Mouse (Mus musculus): ENCODE measurements around the gene Dctpp1. TPM values are rescaled to one million over a fixed set of nuclear protein-coding genes. Genes with fewer than 3 reads are reported as not detected.

Gene Dctpp1
- polyA plus RNA-seq, 1 experiment from 2014 or later: 266 TPM

- Histone ChIP-seq H3K4me3 (ENCODE audit: low read depth, low read length) (no peak overlapping the region), H3K27me3 (ENCODE audit: control insufficient read depth, insufficient read depth, low read length) (no peaks in the 10 kb centered on the region), H3K36me3 (replicated peaks; ENCODE audit: control insufficient read depth, insufficient read depth, low read depth, low read length) (no peaks in the 10 kb centered on the region), H3K4me1 (ENCODE audit: control insufficient read depth, insufficient read depth, low read length) (no peaks in the 10 kb centered on the region), H3K9ac (replicated peaks; ENCODE audit: low read length) (no peak overlapping the region), H3K27ac (replicated peaks; ENCODE audit: low read depth, low read length) (no peak overlapping the region), H3K4me2 (ENCODE audit: low read depth, low read length) (no peak overlapping the region), H3K9me3 (replicated peaks; ENCODE audit: control insufficient read depth, low read length) (peaks cover 3% of the 10 kb centered on the region; the same call in 1 of the 2 replicates)
- DNase-seq (ENCODE audit: low spot score) (no peak), ATAC-seq (replicated peaks; ENCODE audit: insufficient number of reproducible peaks, low FRiP score, low TSS enrichment, low read depth) (no peak)
- WGBS: 62% methylated on average over 8 of the region's 8 CpGs
Measured at GRCm38 (mm10) chr7:127290142-127290541, 29.6 kb upstream of the Dctpp1 start.

GRCm38 (mm10) chr7:127289306-127289705 lies 28.8 kb upstream of the Dctpp1 start:
- no peaks in the 10 kb centered on the region for H3K4me1 ChIP-seq (ENCODE audit: control insufficient read depth, insufficient read depth, low read length)
- no peak for ATAC-seq (replicated peaks; ENCODE audit: insufficient number of reproducible peaks, low FRiP score, low TSS enrichment, low read depth)
- H3K9me3 ChIP-seq (replicated peaks; ENCODE audit: control insufficient read depth, low read length): peaks cover 3% of the 10 kb centered on the region; the same call in 1 of the 2 replicates
- no peak overlapping the region for H3K4me2 ChIP-seq (ENCODE audit: low read depth, low read length)
- no peak for DNase-seq (ENCODE audit: low spot score)
- no peak overlapping the region for H3K27ac ChIP-seq (replicated peaks; ENCODE audit: low read depth, low read length)
- H3K36me3 ChIP-seq (replicated peaks; ENCODE audit: control insufficient read depth, insufficient read depth, low read depth, low read length): no peaks in the 10 kb centered on the region
- H3K9ac ChIP-seq (replicated peaks; ENCODE audit: low read length): no peak overlapping the region
- 77% methylated on average over 2 of the region's 2 CpGs for WGBS
- H3K27me3 ChIP-seq (ENCODE audit: control insufficient read depth, insufficient read depth, low read length): no peaks in the 10 kb centered on the region
- no peak overlapping the region for H3K4me3 ChIP-seq (ENCODE audit: low read depth, low read length)

- H3K27me3 ChIP-seq (ENCODE audit: control insufficient read depth, insufficient read depth, low read length): no peaks in the 10 kb centered on the region
- H3K4me3 ChIP-seq (ENCODE audit: low read depth, low read length): no peak overlapping the region
- no peak overlapping the region for H3K4me2 ChIP-seq (ENCODE audit: low read depth, low read length)
- no peaks in the 10 kb centered on the region for H3K4me1 ChIP-seq (ENCODE audit: control insufficient read depth, insufficient read depth, low read length)
- ATAC-seq (replicated peaks; ENCODE audit: insufficient number of reproducible peaks, low FRiP score, low TSS enrichment, low read depth): no peak
- 68% methylated on average over 1 of the region's 1 CpGs for WGBS
- no peak overlapping the region for H3K9ac ChIP-seq (replicated peaks; ENCODE audit: low read length)
- DNase-seq (ENCODE audit: low spot score): no peak
- peaks cover 3% of the 10 kb centered on the region; the same call in 1 of the 2 replicates for H3K9me3 ChIP-seq (replicated peaks; ENCODE audit: control insufficient read depth, low read length)
- H3K36me3 ChIP-seq (replicated peaks; ENCODE audit: control insufficient read depth, insufficient read depth, low read depth, low read length): no peaks in the 10 kb centered on the region
- no peak overlapping the region for H3K27ac ChIP-seq (replicated peaks; ENCODE audit: low read depth, low read length)
Measured at GRCm38 (mm10) chr7:127287940-127288339, 27.4 kb upstream of the Dctpp1 start.

- DNase-seq (ENCODE audit: low spot score) (no peak), ATAC-seq (replicated peaks; ENCODE audit: insufficient number of reproducible peaks, low FRiP score, low TSS enrichment, low read depth) (no peak)
- no peak overlapping the region for H3K4me2 ChIP-seq (ENCODE audit: low read depth, low read length)
- 88% methylated on average over 6 of the region's 10 CpGs for WGBS
- H3K27me3 ChIP-seq (ENCODE audit: control insufficient read depth, insufficient read depth, low read length): no peaks in the 10 kb centered on the region
- peaks cover 3% of the 10 kb centered on the region; the same call in 1 of the 2 replicates for H3K9me3 ChIP-seq (replicated peaks; ENCODE audit: control insufficient read depth, low read length)
- H3K9ac ChIP-seq (replicated peaks; ENCODE audit: low read length): no peak overlapping the region
- H3K36me3 ChIP-seq (replicated peaks; ENCODE audit: control insufficient read depth, insufficient read depth, low read depth, low read length): no peaks in the 10 kb centered on the region
- no peak overlapping the region for H3K4me3 ChIP-seq (ENCODE audit: low read depth, low read length)
- no peaks in the 10 kb centered on the region for H3K4me1 ChIP-seq (ENCODE audit: control insufficient read depth, insufficient read depth, low read length)
- H3K27ac ChIP-seq (replicated peaks; ENCODE audit: low read depth, low read length): no peak overlapping the region
Measured at GRCm38 (mm10) chr7:127285154-127285553, 24.6 kb upstream of the Dctpp1 start.

DNA sequence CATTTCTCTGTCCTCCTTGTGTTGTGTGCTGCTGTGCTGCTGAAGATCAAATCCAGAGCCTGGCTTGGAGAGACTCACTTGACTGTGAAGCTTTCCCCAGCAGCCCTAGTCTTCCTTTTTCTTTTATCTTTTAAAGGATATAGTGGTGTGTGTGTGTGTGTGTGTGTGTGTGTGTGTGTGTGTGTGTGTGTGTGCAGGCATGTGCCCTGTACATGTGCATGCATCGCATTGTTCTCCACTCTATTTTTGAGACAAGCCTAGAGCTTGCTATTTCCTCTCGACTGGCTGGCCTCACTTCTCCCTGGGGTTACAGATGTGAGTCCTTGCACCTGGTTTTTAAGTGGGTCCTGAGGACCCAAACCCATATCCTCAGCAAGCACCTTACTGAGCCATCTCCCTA lies 21.7 kb upstream of the Dctpp1 start:
- Histone ChIP-seq H3K27me3 (ENCODE audit: control insufficient read depth, insufficient read depth, low read length) (no peaks in the 10 kb centered on the region), H3K9me3 (replicated peaks; ENCODE audit: control insufficient read depth, low read length) (no peaks in the 10 kb centered on the region), H3K4me2 (ENCODE audit: low read depth, low read length) (no peak overlapping the region), H3K4me3 (ENCODE audit: low read depth, low read length) (no peak overlapping the region), H3K4me1 (ENCODE audit: control insufficient read depth, insufficient read depth, low read length) (no peaks in the 10 kb centered on the region), H3K36me3 (replicated peaks; ENCODE audit: control insufficient read depth, insufficient read depth, low read depth, low read length) (no peaks in the 10 kb centered on the region), H3K27ac (replicated peaks; ENCODE audit: low read depth, low read length) (no peak overlapping the region), H3K9ac (replicated peaks; ENCODE audit: low read length) (no peak overlapping the region)
- WGBS: 91% methylated on average over 2 of the region's 2 CpGs
- ATAC-seq (replicated peaks; ENCODE audit: insufficient number of reproducible peaks, low FRiP score, low TSS enrichment, low read depth) (no peak), DNase-seq (ENCODE audit: low spot score) (no peak)

GRCm38 (mm10) chr7:127281114-127281513 lies 20.6 kb upstream of the Dctpp1 start:
- WGBS: 69% methylated on average over 4 of the region's 4 CpGs
- ATAC-seq (replicated peaks; ENCODE audit: insufficient number of reproducible peaks, low FRiP score, low TSS enrichment, low read depth): no peak
- H3K4me3 ChIP-seq (ENCODE audit: low read depth, low read length): no peak overlapping the region

DNA sequence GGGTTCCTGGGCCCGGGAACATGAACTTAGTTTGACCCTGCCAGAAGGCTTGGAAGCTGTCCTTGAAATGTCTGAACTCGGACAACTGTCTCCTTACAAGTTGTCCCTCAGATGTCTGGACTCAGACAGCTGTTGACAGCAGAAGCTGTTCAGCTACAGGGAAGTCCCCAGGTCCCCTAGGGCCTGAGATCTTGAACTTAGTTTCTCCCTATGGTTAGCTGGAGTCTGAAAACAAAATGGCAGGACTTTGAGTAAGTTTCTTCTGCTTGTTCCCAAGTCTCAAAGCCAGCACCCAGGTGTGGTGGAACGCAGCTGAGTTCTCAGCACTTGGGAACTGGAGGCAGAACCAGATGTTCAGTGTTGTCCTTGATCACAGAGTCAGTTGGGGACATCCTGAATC lies 19.6 kb upstream of the Dctpp1 start:
- ATAC-seq (replicated peaks; ENCODE audit: insufficient number of reproducible peaks, low FRiP score, low TSS enrichment, low read depth): no peak

More at GRCm38 (mm10) chr7:127281114-127281513, 20.6 kb upstream of the Dctpp1 start:
- Histone ChIP-seq H3K27me3 (ENCODE audit: control insufficient read depth, insufficient read depth, low read length) (no peaks in the 10 kb centered on the region), H3K27ac (replicated peaks; ENCODE audit: low read depth, low read length) (no peak overlapping the region), H3K4me1 (ENCODE audit: control insufficient read depth, insufficient read depth, low read length) (no peaks in the 10 kb centered on the region), H3K9me3 (replicated peaks; ENCODE audit: control insufficient read depth, low read length) (no peaks in the 10 kb centered on the region), H3K9ac (replicated peaks; ENCODE audit: low read length) (no peak overlapping the region), H3K4me2 (ENCODE audit: low read depth, low read length) (no peak overlapping the region), H3K36me3 (replicated peaks; ENCODE audit: control insufficient read depth, insufficient read depth, low read depth, low read length) (no peaks in the 10 kb centered on the region)
- DNase-seq (ENCODE audit: low spot score): no peak

DNA sequence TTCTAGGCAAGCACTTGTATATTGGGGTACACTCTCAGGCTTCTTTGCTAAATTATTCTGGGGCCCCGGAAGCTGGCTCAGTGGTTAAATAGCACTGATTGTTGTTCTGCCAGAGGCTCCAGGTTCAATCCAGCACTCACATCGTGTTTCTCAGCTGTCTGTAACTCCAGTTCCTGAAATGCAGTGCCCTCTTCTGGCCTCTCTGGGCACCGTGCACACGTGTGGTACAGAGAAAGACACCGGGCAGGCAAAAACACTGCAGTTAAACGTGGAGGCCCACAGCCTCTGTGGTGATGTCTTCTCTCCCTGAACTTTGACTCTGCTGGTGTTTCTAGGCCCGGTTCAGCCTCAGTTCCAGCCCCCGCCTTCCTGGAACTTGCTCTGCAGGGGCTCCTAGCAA lies 17.8 kb upstream of the Dctpp1 start:
- Histone ChIP-seq H3K4me3 (ENCODE audit: low read depth, low read length) (no peak overlapping the region), H3K9ac (replicated peaks; ENCODE audit: low read length) (no peak overlapping the region), H3K4me2 (ENCODE audit: low read depth, low read length) (no peak overlapping the region), H3K27ac (replicated peaks; ENCODE audit: low read depth, low read length) (no peak overlapping the region), H3K27me3 (ENCODE audit: control insufficient read depth, insufficient read depth, low read length) (no peaks in the 10 kb centered on the region), H3K9me3 (replicated peaks; ENCODE audit: control insufficient read depth, low read length) (no peaks in the 10 kb centered on the region), H3K36me3 (replicated peaks; ENCODE audit: control insufficient read depth, insufficient read depth, low read depth, low read length) (no peaks in the 10 kb centered on the region), H3K4me1 (ENCODE audit: control insufficient read depth, insufficient read depth, low read length) (no peaks in the 10 kb centered on the region)
- WGBS: 21% methylated on average over 8 of the region's 8 CpGs
- DNase-seq (ENCODE audit: low spot score) (peak; percentile 62), ATAC-seq (replicated peaks; ENCODE audit: insufficient number of reproducible peaks, low FRiP score, low TSS enrichment, low read depth) (no peak)

More for the DNA sequence above, 19.6 kb upstream of the Dctpp1 start:
- DNase-seq (ENCODE audit: low spot score): no peak
- Histone ChIP-seq H3K9me3 (replicated peaks; ENCODE audit: control insufficient read depth, low read length) (no peaks in the 10 kb centered on the region), H3K4me1 (ENCODE audit: control insufficient read depth, insufficient read depth, low read length) (no peaks in the 10 kb centered on the region), H3K4me2 (ENCODE audit: low read depth, low read length) (no peak overlapping the region), H3K27me3 (ENCODE audit: control insufficient read depth, insufficient read depth, low read length) (no peaks in the 10 kb centered on the region), H3K27ac (replicated peaks; ENCODE audit: low read depth, low read length) (no peak overlapping the region), H3K36me3 (replicated peaks; ENCODE audit: control insufficient read depth, insufficient read depth, low read depth, low read length) (no peaks in the 10 kb centered on the region), H3K9ac (replicated peaks; ENCODE audit: low read length) (no peak overlapping the region), H3K4me3 (ENCODE audit: low read depth, low read length) (no peak overlapping the region)
- WGBS: 73% methylated on average over 3 of the region's 3 CpGs

Measured in embryonic facial prominence, embryonic 11.5 days (tissue).